24 mouse cellular contexts compared by ENCODE assay signal in the genomic region with DNA sequence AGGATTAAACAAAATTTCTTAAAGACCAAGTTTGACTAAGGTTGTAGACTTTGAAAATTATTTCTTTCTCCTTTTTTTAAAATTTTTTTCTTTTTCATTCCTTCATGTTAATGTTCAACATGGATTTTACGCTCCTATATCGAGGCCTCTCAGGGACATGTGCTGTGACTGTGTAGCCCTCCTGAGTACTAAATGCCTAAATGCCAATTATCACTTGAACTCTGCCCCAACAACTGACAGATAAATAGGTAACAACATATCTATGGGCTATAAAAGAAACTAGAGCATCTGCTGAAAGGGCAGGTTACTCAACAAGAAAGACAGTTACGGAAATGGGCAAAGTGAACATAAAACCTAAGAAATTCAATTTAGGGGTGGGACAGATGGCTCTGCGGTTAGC. TPM values are rescaled to one million over a fixed set of nuclear protein-coding genes. Genes with fewer than 3 reads are reported as not detected.
DNase-seq lines count a peak whose midpoint lies in the region; ATAC-seq and TF ChIP-seq lines count a peak whose summit lies in the region.
"Had no signal": no experiment of that assay in that cellular context is flagged by ENCODE, and none has a peak within 500 bp of the region (broad histone marks: within the 10 kb centered on the region; RNA-seq: fewer than 3 reads in every experiment).

No protein-coding gene starts in this region.

- H3K4me1 ChIP-seq in heart, adult 2 months (ENCODE audit: control insufficient read depth, insufficient read depth, low read length), result peaks cover 13% of the 10 kb centered on the region
- H3K4me1 ChIP-seq in liver, postnatal 0 days (ENCODE audit: insufficient read depth), result peaks cover 6% of the 10 kb centered on the region
- H3K4me1 ChIP-seq in liver, embryonic 12.5 days, result no peaks in the 10 kb centered on the region
- peaks cover 9% of the 10 kb centered on the region; the same call in 1 of the 2 replicates for H3K4me1 ChIP-seq in intestine, embryonic 16.5 days (ENCODE audit: control insufficient read depth, insufficient read depth, low read length)
- H3K4me1 ChIP-seq in small intestine, adult 2 months (ENCODE audit: control insufficient read depth, insufficient read depth, insufficient read length, low read length), result peaks cover 15% of the 10 kb centered on the region; the same call in 1 of the 2 replicates
- H3K4me1 ChIP-seq: embryonic facial prominence, embryonic 15.5 days had no signal

- no peak overlapping the region for H3K4me2 ChIP-seq in liver, postnatal 0 days (ENCODE audit: low read depth, low read length)
- no peak overlapping the region for H3K4me2 ChIP-seq in liver, embryonic 12.5 days
- H3K4me2 ChIP-seq in intestine, embryonic 16.5 days (ENCODE audit: low read depth, low read length), result no peak overlapping the region
- H3K4me2 ChIP-seq: embryonic facial prominence, embryonic 13.5 days; embryonic facial prominence, embryonic 15.5 days; forebrain, embryonic 12.5 days had no signal

- 70% methylated on average over 4 of the region's 4 CpGs for WGBS in heart, adult 2 months
- WGBS in liver, postnatal 0 days (ENCODE audit: insufficient replicate concordance), result 84% methylated on average over 4 of the region's 4 CpGs
- 91% methylated on average over 4 of the region's 4 CpGs for WGBS in liver, embryonic 12.5 days (ENCODE audit: insufficient replicate concordance)
- 67% methylated on average over 4 of the region's 4 CpGs for WGBS in intestine, embryonic 16.5 days
- WGBS in small intestine, adult 2 months, result 45% methylated on average over 4 of the region's 4 CpGs

- no peaks in the 10 kb centered on the region for H3K9me3 ChIP-seq in liver, postnatal 0 days (ENCODE audit: low read length)
- no peaks in the 10 kb centered on the region for H3K9me3 ChIP-seq in liver, embryonic 12.5 days (replicated peaks)
- H3K9me3 ChIP-seq in intestine, embryonic 16.5 days (ENCODE audit: control insufficient read depth, low read length), result no peaks in the 10 kb centered on the region
- H3K9me3 ChIP-seq: embryonic facial prominence, embryonic 13.5 days; embryonic facial prominence, embryonic 15.5 days; forebrain, embryonic 10.5 days; forebrain, embryonic 12.5 days had no signal

- DNase-seq in heart, adult 2 months, result no peak
- DNase-seq in heart, adult 9 months (ENCODE audit: low spot score in 2 of 2), result no peak
- DNase-seq in liver, postnatal 0 days, result no peak
- no peak for DNase-seq in left cerebral cortex, adult 8-10 months (ENCODE audit: low spot score in 2 of 2)
- DNase-seq in lung, postnatal 14 days, result no peak
- DNase-seq: adrenal gland, adult 2 months; adrenal gland, postnatal 10 days; adrenal gland, postnatal 25 days; cerebellum, adult 11 months; cerebellum, adult 18-20 months; cerebellum, adult 8-10 months; cerebellum, adult 9-11 months; cerebellum, postnatal 14 days; cerebellum, postnatal 36 days; embryo, embryonic 11 days had no signal

- ATAC-seq in liver, postnatal 0 days, result no peak
- ATAC-seq in liver, embryonic 12.5 days, result no peak
- peak; percentile 84 for ATAC-seq in intestine, embryonic 16.5 days
- ATAC-seq: forebrain, embryonic 14.5 days had no signal

- TF ChIP-seq EP300 in heart, adult 2 months (IDR thresholded peaks at IDR 0.05; ENCODE audit: insufficient read depth, low read depth, low read length), result no peak
- TF ChIP-seq EP300 in liver, postnatal 0 days (IDR thresholded peaks at IDR 0.05; ENCODE audit: low read depth), result no peak

- no peak overlapping the region for H3K4me3 ChIP-seq in heart, adult 2 months
- H3K4me3 ChIP-seq in liver, postnatal 0 days (ENCODE audit: low read depth, low read length), result no peak overlapping the region
- no peak overlapping the region for H3K4me3 ChIP-seq in liver, embryonic 12.5 days
- H3K4me3 ChIP-seq in intestine, embryonic 16.5 days (ENCODE audit: low read length), result no peak overlapping the region
- no peak overlapping the region for H3K4me3 ChIP-seq in small intestine, adult 2 months (ENCODE audit: low read depth, low read length)
- H3K4me3 ChIP-seq: embryonic facial prominence, embryonic 13.5 days; embryonic facial prominence, embryonic 15.5 days; erythroblast, embryonic 14.5 days; forebrain, embryonic 10.5 days; forebrain, embryonic 12.5 days had no signal

- no peaks in the 10 kb centered on the region for H3K27me3 ChIP-seq in heart, adult 2 months (ENCODE audit: control insufficient read depth, insufficient read depth, low read length)
- H3K27me3 ChIP-seq in liver, postnatal 0 days (ENCODE audit: insufficient read depth, low read length), result no peaks in the 10 kb centered on the region
- H3K27me3 ChIP-seq in liver, embryonic 12.5 days (replicated peaks), result no peaks in the 10 kb centered on the region
- no peaks in the 10 kb centered on the region for H3K27me3 ChIP-seq in intestine, embryonic 16.5 days (replicated peaks; ENCODE audit: control insufficient read depth, insufficient read depth, low read length)
- H3K27me3 ChIP-seq in small intestine, adult 2 months (ENCODE audit: control insufficient read depth, insufficient read depth, low read length), result no peaks in the 10 kb centered on the region
- H3K27me3 ChIP-seq: embryonic facial prominence, embryonic 13.5 days; embryonic facial prominence, embryonic 15.5 days; forebrain, embryonic 12.5 days had no signal

- peak overlapping the region; percentile 32; the same call in 1 of the 2 replicates for H3K27ac ChIP-seq in heart, adult 2 months
- peak overlapping the region; percentile 72; the same call in 1 of the 2 replicates for H3K27ac ChIP-seq in liver, postnatal 0 days (ENCODE audit: low read depth)
- H3K27ac ChIP-seq in liver, embryonic 12.5 days, result no peak overlapping the region
- H3K27ac ChIP-seq in intestine, embryonic 16.5 days (ENCODE audit: low read length), result no peak overlapping the region
- H3K27ac ChIP-seq in small intestine, adult 2 months (ENCODE audit: insufficient read depth, low read depth, low read length), result peak overlapping the region; percentile 62; the same call in 1 of the 2 replicates
- H3K27ac ChIP-seq: embryonic facial prominence, embryonic 13.5 days; embryonic facial prominence, embryonic 15.5 days; forebrain, embryonic 10.5 days; forebrain, embryonic 12.5 days had no signal

- intact Hi-C loops in heart, adult 2 months (cut with DNase I), result no loop called here

- H3K9ac ChIP-seq in heart, adult 2 months (ENCODE audit: low read depth, low read length), result no peak overlapping the region
- H3K9ac ChIP-seq in liver, postnatal 0 days (replicated peaks), result no peak overlapping the region
- H3K9ac ChIP-seq in liver, embryonic 12.5 days, result no peak overlapping the region
- no peak overlapping the region for H3K9ac ChIP-seq in intestine, embryonic 16.5 days (ENCODE audit: low read depth, low read length)
- H3K9ac ChIP-seq: embryonic facial prominence, embryonic 13.5 days; embryonic facial prominence, embryonic 15.5 days; forebrain, embryonic 12.5 days had no signal

- H3K36me3 ChIP-seq in heart, adult 2 months (ENCODE audit: control insufficient read depth, insufficient read depth, low read length), result peaks cover 61% of the 10 kb centered on the region
- 0 out of 2 replicates have a peak, but pooled peaks cover 2% of the 10 kb centered on the region for H3K36me3 ChIP-seq in liver, postnatal 0 days (replicated peaks; ENCODE audit: insufficient read depth, low read length)
- peaks cover 14% of the 10 kb centered on the region for H3K36me3 ChIP-seq in liver, embryonic 12.5 days
- no peaks in the 10 kb centered on the region for H3K36me3 ChIP-seq in intestine, embryonic 16.5 days (ENCODE audit: control insufficient read depth, insufficient read depth, low read length)
- H3K36me3 ChIP-seq in small intestine, adult 2 months (ENCODE audit: control insufficient read depth, insufficient read depth, low read length), result peaks cover 15% of the 10 kb centered on the region
- H3K36me3 ChIP-seq: embryonic facial prominence, embryonic 13.5 days; embryonic facial prominence, embryonic 15.5 days; forebrain, embryonic 10.5 days; forebrain, embryonic 12.5 days had no signal

- peaks cover 4% of the 10 kb centered on the region for H3K79me2 ChIP-seq in heart, adult 2 months (replicated peaks; ENCODE audit: control insufficient read depth, insufficient read depth, low read length)

- TF ChIP-seq POLR2A in heart, adult 2 months (IDR thresholded peaks at IDR 0.05; ENCODE audit: insufficient read depth, low read depth, low read length), result no peak
- no peak for TF ChIP-seq POLR2A in small intestine, adult 2 months (IDR thresholded peaks at IDR 0.05; ENCODE audit: low read depth, low read length)

- no peak for TF ChIP-seq CTCF in heart, adult 2 months (IDR thresholded peaks at IDR 0.05)
- TF ChIP-seq CTCF in liver, postnatal 0 days (IDR thresholded peaks at IDR 0.05; ENCODE audit: low read depth), result no peak
- no peak for TF ChIP-seq CTCF in small intestine, adult 2 months (IDR thresholded peaks at IDR 0.05; ENCODE audit: extremely low read depth, insufficient read length, insufficient replicate concordance, low read depth, low read length)

RNA-seq across cellular contexts. Expression of gene Pdlim5, which starts 9.0 kb away (rescaled TPM):
- 100 to 1,000 TPM; 609 to 668 TPM for total RNA-seq in heart, adult 2 months (2021)
- polyA plus RNA-seq in heart, adult 2 months (2012; rRNA removed), result 508 and 956 TPM in 2 replicates
- 9.4 and 11.5 TPM in 2 replicates for polyA plus RNA-seq in liver, postnatal 0 days (2015; fragmentation: Nextera tagmentation; extraction: Ambion mirVana)
- polyA plus RNA-seq in liver, embryonic 12.5 days (2016; fragmentation: Nextera tagmentation; extraction: Ambion mirVana), result 15.6 and 16.8 TPM in 2 replicates
- 35.7 and 37.2 TPM in 2 replicates for polyA plus RNA-seq in intestine, embryonic 16.5 days (2015; fragmentation: Nextera tagmentation; extraction: Ambion mirVana)
- 26.3 and 63.1 TPM in 2 replicates for polyA plus RNA-seq in small intestine, adult 2 months (2012; rRNA removed)
- 10 to 100 TPM; 19.5 to 27.0 (median 25.2) TPM for total RNA-seq in left cerebral cortex, adult 8-10 months (2022)

Comparison
In these comparisons a context has a peak if more than half of its experiments do, and no peak if none do; other contexts are left out.
1. H3K27ac ChIP-seq: peak in heart, adult 2 months (single experiment), liver, postnatal 0 days (single experiment) and small intestine, adult 2 months (single experiment); none in liver, embryonic 12.5 days (single experiment) and intestine, embryonic 16.5 days (single experiment).